Mouse (Mus musculus) adrenal gland, postnatal 25 days (tissue): ENCODE results near the gene Parp1. TPM values are rescaled to one million over a fixed set of nuclear protein-coding genes. Genes with fewer than 3 reads are reported as not detected.
A peak's percentile ranks its signal among the peaks of the same experiment; 100 is the strongest.
"Not testable (repeated sequence)": the region's sequence is repeated elsewhere in the genome, so short reads cannot be mapped to it uniquely, and the experiment has no call there.

Experiments used
- DNase-seq: peaks from one replicate; pipeline ENCODE4 v3.0.0; 2021; ENCODE audit warnings: mixed read lengths
- total RNA-seq: library from RNA; stranded (reverse); gene quantifications from 2 replicates; pipeline ENCODE4 v1.2.3, GENCODE M21; 2021

Gene Parp1
- total RNA-seq, 1 experiment from 2014 or later, result 114 TPM

- no peak for DNase-seq
These were observed 7.5 kb upstream of the Parp1 start for GRCm38 (mm10) chr1:180561187-180561586.

GRCm38 (mm10) chr1:180564885-180565284 lies 3.8 kb upstream of the Parp1 start:
- no peak for DNase-seq

DNA sequence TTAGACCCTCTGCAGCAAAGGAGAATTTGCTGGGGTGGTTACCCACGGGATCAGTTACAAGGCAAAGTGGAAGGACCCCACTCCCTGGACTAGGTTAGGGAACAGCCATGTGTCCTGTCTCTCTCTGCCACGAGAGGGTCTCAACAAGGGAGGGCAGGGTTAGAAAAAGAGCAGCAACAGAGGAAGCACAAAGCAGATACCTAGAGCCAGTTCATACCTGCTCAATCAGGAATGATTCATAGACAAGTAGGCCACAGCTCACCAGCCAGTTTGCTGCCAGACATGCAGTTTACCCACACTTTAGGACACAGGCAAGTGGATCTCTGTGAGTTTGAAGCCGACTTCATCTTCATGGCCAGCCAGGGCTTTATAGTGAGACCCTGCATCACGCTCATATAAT lies 963 bp upstream of the Parp1 start:
- DNase-seq, result no peak

DNA sequence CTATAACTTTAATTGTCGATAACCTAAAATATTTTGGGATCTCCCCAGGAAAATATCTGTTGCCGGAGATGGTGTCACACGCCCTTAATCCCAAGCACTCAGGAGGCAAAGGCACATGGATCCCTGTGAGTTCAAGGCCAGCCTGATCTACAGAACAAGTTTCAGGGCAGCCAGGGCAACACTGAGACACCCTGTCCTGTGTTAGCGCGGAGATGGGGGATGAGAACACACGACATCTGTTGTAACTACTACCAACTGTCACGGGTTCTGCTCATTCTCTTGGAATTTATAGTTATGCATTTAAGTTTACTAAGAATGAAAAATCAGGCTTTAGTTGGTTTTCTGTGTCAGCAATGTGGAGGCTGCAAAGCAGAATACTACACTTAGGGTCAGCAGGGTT lies 476 bp upstream of the Parp1 start:
- DNase-seq, result no peak

- DNase-seq, result no peak
These were observed 729 bp downstream of the Parp1 start for GRCm38 (mm10) chr1:180569453-180569852.

GRCm38 (mm10) chr1:180570181-180570580 lies 1.5 kb downstream of the Parp1 start:
- DNase-seq, result no peak

DNA sequence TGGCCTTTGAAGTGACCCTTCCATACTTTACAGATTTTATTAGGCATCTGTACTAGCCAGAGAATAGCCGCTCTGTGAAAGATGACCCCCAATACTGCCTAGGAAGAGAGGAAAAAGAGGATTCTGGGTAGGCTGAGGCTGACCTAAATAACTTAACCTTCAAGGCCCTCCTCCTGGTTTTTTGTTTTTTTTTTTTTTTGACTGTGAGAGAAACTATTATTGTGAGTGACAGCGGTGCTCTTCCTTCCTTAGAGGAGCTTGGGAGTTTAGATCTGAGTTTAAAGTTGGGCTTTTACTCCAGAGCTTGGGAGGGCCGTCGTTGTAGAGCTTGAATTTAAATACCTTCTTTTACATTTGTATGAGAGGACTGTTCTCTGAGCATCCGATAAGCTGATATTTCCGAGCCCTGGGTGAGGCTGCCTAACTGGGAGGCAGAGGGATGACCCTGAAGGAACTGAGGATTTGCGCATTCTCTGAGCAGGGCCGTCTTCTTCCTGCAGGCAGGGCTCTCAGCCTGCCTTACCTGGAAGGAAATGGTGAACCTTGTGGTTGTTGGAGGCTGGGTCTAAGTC lies 2.4 kb downstream of the Parp1 start:
- no peak for DNase-seq

GRCm38 (mm10) chr1:180571721-180572120 lies 3.0 kb downstream of the Parp1 start:
- DNase-seq, result not testable (repeated sequence)

DNA sequence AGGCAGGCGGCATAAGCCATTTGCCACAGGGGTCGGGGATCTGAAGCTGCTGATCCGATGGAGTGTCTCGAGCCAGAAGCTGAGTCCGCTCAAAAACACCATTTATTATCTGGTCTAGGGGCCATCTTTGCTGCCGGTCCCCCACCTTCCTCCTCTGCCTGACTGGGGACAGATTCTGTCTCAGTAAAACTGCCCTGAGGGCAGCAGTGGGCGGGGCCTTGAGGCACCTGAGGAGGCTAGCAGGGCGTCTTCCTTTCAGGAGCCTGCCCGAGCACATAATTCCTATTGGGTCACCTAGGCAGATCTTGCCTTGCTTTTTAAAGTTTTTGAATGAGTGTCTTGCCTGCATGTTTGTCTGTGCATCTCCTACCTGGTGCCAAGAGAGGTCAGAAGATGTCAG lies 3.4 kb downstream of the Parp1 start:
- no peak for DNase-seq

DNA sequence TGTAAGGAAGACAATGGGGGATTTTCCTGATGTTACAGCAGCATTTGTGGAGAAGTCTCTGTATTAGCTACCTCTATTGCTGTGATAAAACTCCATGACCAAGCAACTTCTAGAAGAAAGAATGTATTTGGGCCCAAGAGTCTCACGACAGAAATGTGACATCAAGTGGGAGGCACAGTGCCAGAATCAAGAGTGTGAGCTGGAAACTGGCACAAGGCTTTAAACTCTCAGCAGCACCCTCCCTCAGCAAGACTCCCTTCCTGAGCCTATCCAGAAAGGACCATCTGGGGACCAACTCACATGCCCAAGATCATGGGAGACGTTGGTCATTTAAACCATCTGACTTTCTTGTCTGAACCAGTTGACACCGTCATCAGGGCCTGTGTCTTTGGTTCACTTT lies 7.8 kb downstream of the Parp1 start:
- no peak for DNase-seq

DNA sequence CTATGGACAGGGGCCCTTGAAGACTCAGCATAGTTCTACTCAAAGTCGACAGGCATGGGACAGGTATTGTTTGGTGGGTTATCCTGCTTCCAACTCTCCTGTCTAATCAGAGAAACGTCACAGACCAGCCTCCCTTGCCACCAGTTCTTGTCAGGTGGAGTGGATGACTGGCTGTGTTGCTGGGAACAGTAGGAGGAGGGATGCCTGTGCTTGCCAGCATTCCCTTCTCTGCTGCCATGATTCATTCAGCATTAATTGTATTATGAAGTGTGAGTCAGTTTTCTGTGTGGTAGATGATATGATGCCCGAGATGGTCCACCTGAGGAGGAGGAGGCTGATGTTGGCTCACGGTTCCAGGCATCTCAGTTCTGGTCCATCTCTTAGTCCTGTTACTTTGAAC lies 9.1 kb downstream of the Parp1 start:
- DNase-seq, result no peak

DNA sequence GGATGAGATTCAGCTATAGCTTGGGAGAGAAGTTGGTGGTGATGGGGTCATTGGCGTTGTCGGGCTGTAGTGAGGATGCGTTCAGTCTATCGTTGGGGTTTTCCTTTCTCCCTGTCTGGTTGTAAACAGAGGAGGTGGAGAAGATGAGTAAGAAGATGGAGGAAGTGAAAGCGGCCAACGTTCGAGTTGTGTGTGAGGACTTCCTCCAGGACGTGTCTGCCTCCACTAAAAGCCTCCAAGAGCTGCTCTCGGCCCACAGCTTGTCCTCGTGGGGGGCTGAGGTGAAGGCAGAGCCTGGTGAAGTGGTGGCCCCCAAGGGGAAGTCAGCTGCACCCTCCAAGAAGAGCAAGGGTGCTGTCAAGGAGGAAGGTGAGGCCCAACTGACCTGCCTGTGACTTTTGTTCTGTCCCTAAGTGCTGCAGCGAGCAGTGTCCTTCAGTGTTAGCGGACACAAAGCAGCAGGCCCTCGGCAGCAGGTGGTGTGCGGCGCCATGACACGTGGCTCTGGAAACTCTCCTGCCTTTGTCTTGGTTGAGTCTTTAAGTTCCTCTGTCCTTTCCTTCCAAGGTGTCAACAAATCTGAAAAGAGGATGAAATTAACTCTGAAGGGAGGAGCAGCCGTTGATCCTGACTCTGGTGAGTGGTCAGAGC lies 19.2 kb downstream of the Parp1 start:
- no peak for DNase-seq

- no peak for DNase-seq
These were observed 31.9 kb downstream of the Parp1 start for GRCm38 (mm10) chr1:180600578-180600977.

DNA sequence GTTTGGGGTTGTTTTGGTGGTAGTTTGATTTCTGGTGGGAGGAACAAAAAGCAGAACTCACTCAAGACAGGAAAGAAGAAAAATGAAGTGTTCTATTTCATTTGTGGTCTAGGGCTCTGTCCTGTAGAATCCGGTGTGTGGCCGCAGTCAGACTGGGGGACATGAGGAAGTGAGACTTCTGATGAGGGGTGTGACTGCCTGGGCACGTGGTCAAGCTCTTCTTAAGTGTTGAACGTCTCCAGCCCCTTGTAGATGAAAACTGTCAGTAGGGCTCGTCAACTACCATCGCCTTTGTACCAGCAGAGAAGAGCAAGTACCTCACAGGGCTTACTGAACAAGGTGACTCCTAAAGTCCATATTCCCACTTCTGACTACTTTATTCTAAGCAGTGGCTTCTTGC lies 33.1 kb downstream of the Parp1 start:
- no peak for DNase-seq

- DNase-seq, result peak; percentile 26
These were observed 35.9 kb downstream of the Parp1 start for GRCm38 (mm10) chr1:180604579-180604978.

DNA sequence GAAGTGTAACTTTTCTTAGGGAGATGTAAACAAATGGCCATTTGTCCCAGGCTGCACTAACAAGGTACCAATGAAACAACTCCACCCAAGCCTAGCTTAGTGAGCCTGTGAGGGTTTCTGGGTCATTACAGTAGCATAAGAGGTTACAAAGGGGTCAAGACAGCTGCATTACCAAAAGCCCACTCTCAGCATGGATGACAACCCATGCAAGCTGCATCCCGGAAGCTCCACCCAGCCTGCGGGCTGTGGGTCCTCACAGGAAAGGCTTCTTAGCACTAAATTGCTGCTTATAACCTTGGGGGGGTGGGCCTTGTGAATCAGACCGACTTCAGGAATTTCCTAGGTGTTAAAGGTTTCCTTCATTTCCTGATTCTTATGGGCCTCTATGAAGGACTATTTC lies 37.4 kb downstream of the Parp1 start:
- no peak for DNase-seq

DNA sequence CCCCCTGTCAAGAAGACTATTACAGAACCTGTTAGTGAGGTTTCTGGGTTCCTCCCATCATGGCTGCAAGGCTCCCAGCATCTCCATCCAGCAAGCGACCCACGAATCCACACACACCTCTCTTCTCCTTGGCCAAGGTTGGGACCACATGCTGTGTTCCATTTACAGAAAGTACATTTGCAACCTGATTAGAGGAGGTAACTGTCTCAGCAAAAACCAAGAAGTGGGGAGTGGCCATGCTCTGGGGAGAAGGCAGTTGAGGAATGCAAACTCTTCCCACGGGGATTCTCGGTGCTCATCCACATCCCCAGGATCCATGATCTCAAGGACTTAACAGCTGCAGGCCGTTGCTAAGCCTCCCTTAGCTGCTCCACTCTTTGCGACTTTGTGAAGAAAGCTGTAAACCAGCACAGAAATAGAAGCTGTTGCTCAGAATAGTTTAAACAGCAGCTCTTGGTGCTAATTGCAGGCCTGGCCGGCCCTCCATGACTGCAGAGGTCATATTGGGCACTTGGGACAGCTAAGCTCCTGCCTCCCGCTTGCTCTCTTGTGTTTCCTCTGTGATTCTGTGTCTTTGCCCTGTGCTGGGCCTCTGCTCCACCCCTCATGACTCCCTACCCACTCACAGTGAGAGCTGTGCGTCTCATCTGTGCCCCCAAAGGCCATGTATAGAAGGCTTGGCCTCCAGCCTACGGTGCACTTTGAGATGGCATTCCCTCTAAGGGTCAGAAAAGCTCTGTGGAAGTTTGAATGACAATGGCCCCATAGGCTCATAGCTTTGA lies 38.3 kb downstream of the Parp1 start:
- no peak for DNase-seq

DNA sequence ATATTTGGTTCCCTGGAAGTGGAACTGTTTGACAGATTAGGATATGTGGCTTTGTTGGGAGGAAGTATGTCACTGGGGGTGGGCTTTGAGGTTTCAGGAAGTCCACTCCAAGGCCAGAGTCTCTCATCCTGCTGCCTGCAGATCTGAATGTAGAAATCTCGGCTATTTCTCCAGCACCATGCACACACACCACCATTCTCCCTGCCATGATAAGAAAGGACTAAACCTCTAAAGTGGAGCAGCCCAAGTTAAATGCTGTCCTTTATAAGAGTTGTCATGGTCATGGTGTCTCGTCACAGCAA lies 38.8 kb downstream of the Parp1 start:
- no peak for DNase-seq

- DNase-seq, result not testable (repeated sequence)
These were observed 43.1 kb downstream of the Parp1 start for GRCm38 (mm10) chr1:180611842-180612241.

DNA sequence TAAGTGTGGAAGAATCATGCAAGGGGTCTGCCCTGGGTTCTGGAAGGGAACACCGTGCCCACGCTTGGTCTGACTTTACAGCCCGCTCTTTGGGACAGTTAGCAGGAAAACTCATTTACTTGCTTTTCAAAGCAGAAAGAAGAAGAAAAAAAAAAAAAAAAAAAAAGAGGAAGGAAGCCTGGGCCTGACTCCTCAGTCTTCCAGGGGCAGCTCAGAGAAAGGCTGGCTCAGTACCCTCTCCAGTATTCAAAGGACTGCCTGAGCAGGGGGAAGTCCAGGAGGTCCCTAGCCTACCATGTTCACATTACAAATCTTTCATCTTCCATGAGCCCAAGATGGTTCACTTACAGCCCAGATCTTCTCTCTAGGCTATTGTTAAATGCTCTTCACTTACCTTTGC lies 48.0 kb downstream of the Parp1 start:
- DNase-seq, result no peak

GRCm38 (mm10) chr1:180622389-180622788 lies 53.7 kb downstream of the Parp1 start:
- no peak for DNase-seq

- DNase-seq, result no peak
These were observed 55.2 kb downstream of the Parp1 start for GRCm38 (mm10) chr1:180623911-180624310.

DNA sequence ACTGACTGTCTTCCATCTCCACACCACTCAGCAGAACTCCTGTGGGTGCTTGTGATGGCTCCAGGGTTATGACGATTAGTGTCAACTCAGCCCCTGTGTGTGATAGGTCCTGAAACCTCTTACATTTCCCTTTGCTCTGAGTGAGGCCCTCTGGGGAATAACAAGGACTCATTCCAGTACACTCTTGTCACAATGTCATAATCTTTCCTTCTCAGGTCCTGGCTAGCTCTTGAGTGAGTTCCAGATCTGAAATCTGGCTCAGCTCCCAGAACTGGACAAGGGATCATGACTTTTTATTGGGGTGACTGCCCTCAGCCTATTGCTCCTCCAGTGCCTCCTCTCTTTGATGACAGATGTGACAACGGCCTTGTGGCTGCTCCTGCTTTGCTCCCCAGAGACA lies 57.4 kb downstream of the Parp1 start:
- DNase-seq, result peak; percentile 59

GRCm38 (mm10) chr1:180637796-180638195 lies 69.1 kb downstream of the Parp1 start:
- not testable (repeated sequence) for DNase-seq
